Mouse (Mus musculus): Measurements from ENCODE around the gene Ints3. TPM values are rescaled to one million over a fixed set of nuclear protein-coding genes. Genes with fewer than 3 reads are reported as not detected.

Gene Ints3
- total and polyA plus RNA-seq, 3 experiments = 15.2 to 26.3 (median 22.9) TPM

DNA sequence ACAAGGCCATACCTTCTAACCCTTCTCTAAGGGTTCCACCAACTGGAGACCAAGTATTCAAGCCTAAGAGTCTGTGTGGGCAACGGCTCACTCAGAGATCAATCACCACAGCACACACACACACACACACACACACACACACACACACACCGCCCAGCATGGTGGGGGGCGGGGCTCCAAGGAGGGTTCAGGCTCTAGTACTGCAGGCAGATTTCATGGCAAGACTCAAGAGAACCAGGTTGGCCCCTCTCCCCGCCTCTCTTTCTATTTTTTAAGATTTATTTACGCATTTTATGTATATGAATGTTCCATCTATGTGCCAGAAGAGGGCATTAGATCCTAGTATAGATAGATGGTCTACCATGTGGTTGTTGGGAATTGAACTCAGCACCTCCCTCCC is 60.6 kb downstream of the Ints3 start:
- intact Hi-C loops (cut with DNase I) = loop anchor here (1.0 to 2.0 kb wide), 3 partner anchors 80 to 153 kb away; partner anchors contain the start of genes Dennd4b and Gatad2b
- Histone ChIP-seq H3K27ac (no peak overlapping the region), H3K27me3 (ENCODE audit: control insufficient read depth, insufficient read depth, low read length) (no peaks in the 10 kb centered on the region), H3K4me3 (no peak overlapping the region), H3K36me3 (ENCODE audit: control insufficient read depth, insufficient read depth, low read length) (no peaks in the 10 kb centered on the region), H3K79me2 (replicated peaks; ENCODE audit: control insufficient read depth, insufficient read depth, low read length) (no peaks in the 10 kb centered on the region), H3K4me1 (ENCODE audit: control insufficient read depth, insufficient read depth, low read length) (no peaks in the 10 kb centered on the region), H3K9ac (ENCODE audit: low read depth, low read length) (no peak overlapping the region)
- DNase-seq = no peak
- TF ChIP-seq EP300 (IDR thresholded peaks at IDR 0.05; ENCODE audit: insufficient read depth, low read depth, low read length) (no peak), POLR2A (IDR thresholded peaks at IDR 0.05; ENCODE audit: insufficient read depth, low read depth, low read length) (no peak), CTCF (IDR thresholded peaks at IDR 0.05) (no peak)
- 47% methylated on average over 5 of the region's 5 CpGs for WGBS

GRCm38 (mm10) chr3:90371857-90372256 is 61.6 kb downstream of the Ints3 start:
- no peaks in the 10 kb centered on the region for H3K36me3 ChIP-seq (ENCODE audit: control insufficient read depth, insufficient read depth, low read length)
- H3K4me1 ChIP-seq (ENCODE audit: control insufficient read depth, insufficient read depth, low read length) = no peaks in the 10 kb centered on the region
- TF ChIP-seq EP300 (IDR thresholded peaks at IDR 0.05; ENCODE audit: insufficient read depth, low read depth, low read length) (no peak), POLR2A (IDR thresholded peaks at IDR 0.05; ENCODE audit: insufficient read depth, low read depth, low read length) (no peak), CTCF (IDR thresholded peaks at IDR 0.05) (no peak)
- H3K27ac ChIP-seq = no peak overlapping the region
- H3K4me3 ChIP-seq = no peak overlapping the region
- no peak for DNase-seq
- H3K27me3 ChIP-seq (ENCODE audit: control insufficient read depth, insufficient read depth, low read length) = no peaks in the 10 kb centered on the region
- WGBS = 69% methylated on average over 7 of the region's 7 CpGs
- no peak overlapping the region for H3K9ac ChIP-seq (ENCODE audit: low read depth, low read length)
- intact Hi-C loops (cut with DNase I) = loop anchor here (2.0 kb wide), 1 partner anchor 79 kb away; the partner anchor contains the start of gene Gatad2b
- H3K79me2 ChIP-seq (replicated peaks; ENCODE audit: control insufficient read depth, insufficient read depth, low read length) = no peaks in the 10 kb centered on the region

DNA sequence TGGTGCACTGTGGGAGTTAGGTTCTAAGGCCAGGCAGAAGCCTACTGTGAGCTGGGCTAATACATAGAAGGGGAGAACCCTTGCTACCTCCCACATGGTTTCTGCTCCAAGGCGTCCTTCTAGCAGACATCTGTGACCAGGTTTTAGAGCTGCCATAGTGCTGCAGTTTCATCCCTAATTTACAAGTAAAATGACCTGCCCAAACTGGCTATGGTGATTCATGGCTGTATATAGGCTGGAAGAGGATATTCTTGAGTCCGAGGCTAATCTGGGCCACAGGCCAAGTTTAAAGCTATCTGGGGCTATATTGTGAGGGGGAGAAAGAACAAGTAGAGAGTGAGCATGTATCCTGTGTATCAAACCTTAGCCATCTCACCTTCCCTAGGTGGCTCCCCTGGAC is 64.4 kb downstream of the Ints3 start:
- WGBS = 26% methylated on average over 2 of the region's 2 CpGs
- intact Hi-C loops (cut with DNase I) = no loop called here
- Histone ChIP-seq H3K36me3 (ENCODE audit: control insufficient read depth, insufficient read depth, low read length) (no peaks in the 10 kb centered on the region), H3K79me2 (replicated peaks; ENCODE audit: control insufficient read depth, insufficient read depth, low read length) (no peaks in the 10 kb centered on the region), H3K4me1 (ENCODE audit: control insufficient read depth, insufficient read depth, low read length) (no peaks in the 10 kb centered on the region), H3K27ac (no peak overlapping the region), H3K9ac (ENCODE audit: low read depth, low read length) (no peak overlapping the region), H3K27me3 (ENCODE audit: control insufficient read depth, insufficient read depth, low read length) (no peaks in the 10 kb centered on the region), H3K4me3 (no peak overlapping the region)
- no peak for DNase-seq
- TF ChIP-seq EP300 (IDR thresholded peaks at IDR 0.05; ENCODE audit: insufficient read depth, low read depth, low read length) = no peak
- TF ChIP-seq POLR2A (IDR thresholded peaks at IDR 0.05; ENCODE audit: insufficient read depth, low read depth, low read length) = no peak
- no peak for TF ChIP-seq CTCF (IDR thresholded peaks at IDR 0.05)

DNA sequence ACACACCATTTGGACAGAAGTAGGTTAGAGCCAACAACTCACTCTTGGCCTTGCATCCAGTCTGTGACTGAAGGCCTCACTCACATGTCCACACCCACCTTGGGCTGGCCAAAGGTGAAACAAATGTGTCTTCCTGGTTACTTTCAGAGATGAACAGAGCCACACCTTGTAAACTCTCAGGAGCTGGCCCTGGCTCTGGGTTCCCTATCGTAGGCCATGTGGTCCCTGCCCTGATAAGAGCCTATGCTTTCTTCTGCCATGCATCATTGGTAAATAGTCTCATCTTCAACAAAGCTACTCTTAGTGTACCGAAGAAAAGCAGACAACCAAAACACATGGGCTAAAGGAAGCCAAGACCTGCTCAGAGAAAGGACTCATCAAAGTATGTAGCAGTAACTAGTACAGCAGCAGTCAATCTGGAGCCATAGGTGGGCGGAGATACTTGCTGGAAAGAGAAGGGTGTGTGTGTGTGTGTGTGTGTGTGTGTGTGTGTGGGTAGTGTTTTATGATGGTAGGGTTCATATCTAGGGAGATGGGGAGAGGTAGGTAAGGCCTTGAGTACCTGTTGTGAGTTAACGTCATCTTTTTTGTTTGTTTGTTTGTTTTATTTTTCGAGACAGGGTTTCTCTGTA is 66.3 kb downstream of the Ints3 start:
- H3K36me3 ChIP-seq (ENCODE audit: control insufficient read depth, insufficient read depth, low read length) = no peaks in the 10 kb centered on the region
- no peak overlapping the region for H3K9ac ChIP-seq (ENCODE audit: low read depth, low read length)
- WGBS = 75% methylated on average over 5 of the region's 5 CpGs
- no peaks in the 10 kb centered on the region for H3K27me3 ChIP-seq (ENCODE audit: control insufficient read depth, insufficient read depth, low read length)
- intact Hi-C loops (cut with DNase I) = no loop called here
- TF ChIP-seq POLR2A (IDR thresholded peaks at IDR 0.05; ENCODE audit: insufficient read depth, low read depth, low read length) (no peak), CTCF (IDR thresholded peaks at IDR 0.05) (no peak), EP300 (IDR thresholded peaks at IDR 0.05; ENCODE audit: insufficient read depth, low read depth, low read length) (no peak)
- H3K4me1 ChIP-seq (ENCODE audit: control insufficient read depth, insufficient read depth, low read length) = no peaks in the 10 kb centered on the region
- H3K4me3 ChIP-seq = no peak overlapping the region
- DNase-seq = no peak
- no peaks in the 10 kb centered on the region for H3K79me2 ChIP-seq (replicated peaks; ENCODE audit: control insufficient read depth, insufficient read depth, low read length)
- no peak overlapping the region for H3K27ac ChIP-seq

- intact Hi-C loops (cut with DNase I) = no loop called here
- Histone ChIP-seq H3K27ac (no peak overlapping the region), H3K36me3 (ENCODE audit: control insufficient read depth, insufficient read depth, low read length) (peaks cover 6% of the 10 kb centered on the region), H3K4me1 (ENCODE audit: control insufficient read depth, insufficient read depth, low read length) (no peaks in the 10 kb centered on the region), H3K9ac (ENCODE audit: low read depth, low read length) (no peak overlapping the region), H3K4me3 (no peak overlapping the region), H3K79me2 (replicated peaks; ENCODE audit: control insufficient read depth, insufficient read depth, low read length) (no peaks in the 10 kb centered on the region), H3K27me3 (ENCODE audit: control insufficient read depth, insufficient read depth, low read length) (no peaks in the 10 kb centered on the region)
- no peak for TF ChIP-seq POLR2A (IDR thresholded peaks at IDR 0.05; ENCODE audit: insufficient read depth, low read depth, low read length)
- TF ChIP-seq EP300 (IDR thresholded peaks at IDR 0.05; ENCODE audit: insufficient read depth, low read depth, low read length) = no peak
- TF ChIP-seq CTCF (IDR thresholded peaks at IDR 0.05) = no peak
- 81% methylated on average over 2 of the region's 2 CpGs for WGBS
- DNase-seq = no peak
These were observed 71.1 kb downstream of the Ints3 start for GRCm38 (mm10) chr3:90362346-90362745.

GRCm38 (mm10) chr3:90361476-90361875 is 71.9 kb downstream of the Ints3 start:
- peaks cover 6% of the 10 kb centered on the region for H3K36me3 ChIP-seq (ENCODE audit: control insufficient read depth, insufficient read depth, low read length)
- WGBS = 79% methylated on average over 4 of the region's 4 CpGs
- intact Hi-C loops (cut with DNase I) = no loop called here

More at GRCm38 (mm10) chr3:90361476-90361875, 71.9 kb downstream of the Ints3 start:
- Histone ChIP-seq H3K9ac (ENCODE audit: low read depth, low read length) (no peak overlapping the region), H3K79me2 (replicated peaks; ENCODE audit: control insufficient read depth, insufficient read depth, low read length) (no peaks in the 10 kb centered on the region), H3K4me3 (no peak overlapping the region), H3K27ac (no peak overlapping the region), H3K27me3 (ENCODE audit: control insufficient read depth, insufficient read depth, low read length) (no peaks in the 10 kb centered on the region), H3K4me1 (ENCODE audit: control insufficient read depth, insufficient read depth, low read length) (no peaks in the 10 kb centered on the region)
- TF ChIP-seq CTCF (IDR thresholded peaks at IDR 0.05) (no peak), EP300 (IDR thresholded peaks at IDR 0.05; ENCODE audit: insufficient read depth, low read depth, low read length) (no peak), POLR2A (IDR thresholded peaks at IDR 0.05; ENCODE audit: insufficient read depth, low read depth, low read length) (no peak)
- DNase-seq = no peak
